Mouse (Mus musculus): ENCODE results near the gene Dhrs1. TPM values are rescaled to one million over a fixed set of nuclear protein-coding genes. Genes with fewer than 3 reads are reported as not detected.

Dhrs1 gene
- polyA plus RNA-seq, 1 experiment from 2014 or later = 48.8 TPM

DNA sequence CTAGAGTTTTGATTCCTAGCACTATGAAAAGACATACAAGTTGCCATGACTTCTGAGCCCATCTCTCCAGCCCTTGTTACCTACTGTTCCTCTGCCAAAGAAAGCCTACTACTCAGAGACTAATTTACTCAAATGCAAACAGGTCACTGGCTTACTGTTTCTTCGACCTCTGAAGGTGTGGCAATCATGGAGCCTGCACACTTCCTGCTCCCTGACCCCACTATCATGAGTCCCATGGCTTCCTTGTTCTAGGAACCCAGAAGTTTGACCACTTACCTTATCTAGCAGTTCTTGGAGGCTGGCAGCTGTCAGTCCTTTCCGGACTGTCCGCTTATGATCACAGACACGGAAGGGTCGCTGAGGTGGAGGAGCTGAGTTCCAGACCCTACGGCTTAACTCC lies 12.1 kb upstream of the Dhrs1 start:
- H3K27me3 ChIP-seq (replicated peaks; ENCODE audit: control insufficient read depth, insufficient read depth, low read length) = peaks cover 19% of the 10 kb centered on the region
- peaks cover 21% of the 10 kb centered on the region for H3K36me3 ChIP-seq (ENCODE audit: control insufficient read depth, insufficient read depth, low read length)
- H3K4me2 ChIP-seq = peak overlapping the region; percentile 57
- DNase-seq (ENCODE audit: low spot score) (no peak), ATAC-seq (replicated peaks; ENCODE audit: low FRiP score) (no peak)
- H3K4me3 ChIP-seq (ENCODE audit: low read depth, low read length) = peak overlapping the region; percentile 22
- peaks cover 17% of the 10 kb centered on the region for H3K4me1 ChIP-seq (replicated peaks; ENCODE audit: control insufficient read depth, insufficient read depth, low read length)
- H3K27ac ChIP-seq (ENCODE audit: low read depth, low read length) = peak overlapping the region; percentile 59
- H3K9me3 ChIP-seq (ENCODE audit: control insufficient read depth, low read length) = no peaks in the 10 kb centered on the region
- 35% methylated on average over 6 of the region's 6 CpGs for WGBS
- H3K9ac ChIP-seq (ENCODE audit: low read depth, low read length) = no peak overlapping the region

DNA sequence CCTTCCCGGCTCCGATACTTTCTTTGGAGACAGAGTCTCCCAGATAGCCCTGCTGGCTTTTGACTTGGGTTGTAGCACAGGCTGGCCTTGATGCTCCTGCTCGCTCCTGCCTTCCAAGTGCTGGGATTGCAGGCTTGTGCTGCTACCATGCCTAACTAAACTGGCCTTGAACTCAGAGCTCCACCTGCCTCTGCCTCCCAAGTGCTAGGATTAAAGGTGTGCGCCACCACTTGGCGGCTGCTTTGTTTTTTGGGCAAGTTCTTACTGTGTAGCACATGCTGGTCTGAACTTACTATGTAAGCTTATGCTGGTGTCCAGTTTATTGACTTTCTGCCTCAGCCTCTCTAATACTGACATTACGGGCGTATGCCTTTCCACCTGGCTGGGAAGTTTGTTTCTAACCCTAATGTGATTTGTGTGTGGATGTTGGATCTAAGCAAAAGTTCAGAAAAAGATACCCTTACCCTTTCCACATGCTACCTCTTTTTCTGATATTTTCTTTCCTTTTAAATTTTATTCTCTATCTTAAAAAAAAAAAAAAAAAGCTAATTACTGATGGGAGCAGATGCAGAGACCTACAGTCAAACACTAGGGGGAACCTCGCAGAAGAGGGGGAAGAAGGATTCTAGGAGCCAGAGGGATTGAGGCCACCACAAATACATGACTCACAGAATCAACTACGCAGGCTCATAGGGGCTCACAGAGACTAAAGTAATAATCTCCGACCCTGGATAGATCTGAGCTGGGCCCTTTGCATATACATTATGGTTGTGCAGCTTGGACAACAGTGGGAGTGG lies 1.8 kb upstream of the Dhrs1 start:
- Histone ChIP-seq H3K27me3 (replicated peaks; ENCODE audit: control insufficient read depth, insufficient read depth, low read length) (no peaks in the 10 kb centered on the region), H3K4me3 (ENCODE audit: low read depth, low read length) (peak overlapping the region; percentile 96), H3K27ac (ENCODE audit: low read depth, low read length) (no peak overlapping the region), H3K9me3 (ENCODE audit: control insufficient read depth, low read length) (no peaks in the 10 kb centered on the region), H3K4me1 (replicated peaks; ENCODE audit: control insufficient read depth, insufficient read depth, low read length) (peaks cover 19% of the 10 kb centered on the region), H3K4me2 (peak overlapping the region; percentile 98), H3K36me3 (ENCODE audit: control insufficient read depth, insufficient read depth, low read length) (peaks cover 28% of the 10 kb centered on the region), H3K9ac (ENCODE audit: low read depth, low read length) (peak overlapping the region; percentile 92; the same call in 1 of the 2 replicates)
- WGBS = 79% methylated on average over 10 of the region's 10 CpGs
- no peak for DNase-seq (ENCODE audit: low spot score)
- no peak for ATAC-seq (replicated peaks; ENCODE audit: low FRiP score)

DNA sequence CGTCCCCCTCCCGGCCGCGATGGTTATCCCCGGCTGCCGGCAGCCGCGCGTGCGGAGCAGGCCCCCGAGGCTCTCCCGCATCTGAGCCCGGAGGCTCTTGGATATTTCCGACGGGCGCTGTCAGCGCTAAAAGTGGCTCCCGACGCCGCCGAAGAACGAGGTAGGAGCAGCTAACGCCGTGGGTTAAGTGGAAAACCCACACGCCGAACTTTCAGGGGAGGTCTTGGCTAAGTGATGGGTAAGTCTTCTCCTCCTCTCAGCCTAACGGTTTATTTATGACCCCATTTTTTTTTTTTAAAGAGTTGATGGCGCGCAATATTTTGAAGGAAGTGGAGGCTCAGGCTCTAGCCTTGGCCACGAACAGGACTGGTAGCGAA lies 359 bp upstream of the Dhrs1 start:
- Histone ChIP-seq H3K4me1 (replicated peaks; ENCODE audit: control insufficient read depth, insufficient read depth, low read length) (peaks cover 19% of the 10 kb centered on the region), H3K9me3 (ENCODE audit: control insufficient read depth, low read length) (no peaks in the 10 kb centered on the region), H3K36me3 (ENCODE audit: control insufficient read depth, insufficient read depth, low read length) (peaks cover 16% of the 10 kb centered on the region), H3K9ac (ENCODE audit: low read depth, low read length) (peak overlapping the region; percentile 92), H3K4me3 (ENCODE audit: low read depth, low read length) (peak overlapping the region; percentile 96), H3K27ac (ENCODE audit: low read depth, low read length) (peak overlapping the region; percentile 73), H3K27me3 (replicated peaks; ENCODE audit: control insufficient read depth, insufficient read depth, low read length) (no peaks in the 10 kb centered on the region), H3K4me2 (peak overlapping the region; percentile 98)
- peak; percentile 58 for DNase-seq (ENCODE audit: low spot score)
- peak; percentile 2; the same call in 1 of the 2 replicates for ATAC-seq (replicated peaks; ENCODE audit: low FRiP score)
- WGBS = 1% methylated on average over 31 of the region's 31 CpGs

DNA sequence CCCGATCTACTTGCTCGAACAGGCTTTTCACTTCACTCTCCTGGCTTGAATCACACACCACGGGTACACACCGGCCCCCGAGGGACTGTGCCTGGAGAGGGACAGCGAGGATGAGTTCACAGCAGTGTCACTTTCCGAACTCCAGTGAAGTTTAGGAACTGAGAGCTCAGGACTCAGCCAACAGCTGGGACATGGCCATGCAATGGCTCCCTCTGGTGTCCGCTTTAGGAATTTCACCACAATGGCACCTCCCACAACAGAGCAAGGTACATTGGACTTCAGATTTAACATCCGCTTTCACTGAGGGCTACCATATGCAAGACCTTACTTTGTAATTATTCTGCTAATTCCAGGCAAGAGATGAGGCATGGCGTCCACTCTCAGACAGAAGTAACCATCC lies 1.8 kb downstream of the Dhrs1 start:
- H3K36me3 ChIP-seq (ENCODE audit: control insufficient read depth, insufficient read depth, low read length) = peaks cover 12% of the 10 kb centered on the region

DNA sequence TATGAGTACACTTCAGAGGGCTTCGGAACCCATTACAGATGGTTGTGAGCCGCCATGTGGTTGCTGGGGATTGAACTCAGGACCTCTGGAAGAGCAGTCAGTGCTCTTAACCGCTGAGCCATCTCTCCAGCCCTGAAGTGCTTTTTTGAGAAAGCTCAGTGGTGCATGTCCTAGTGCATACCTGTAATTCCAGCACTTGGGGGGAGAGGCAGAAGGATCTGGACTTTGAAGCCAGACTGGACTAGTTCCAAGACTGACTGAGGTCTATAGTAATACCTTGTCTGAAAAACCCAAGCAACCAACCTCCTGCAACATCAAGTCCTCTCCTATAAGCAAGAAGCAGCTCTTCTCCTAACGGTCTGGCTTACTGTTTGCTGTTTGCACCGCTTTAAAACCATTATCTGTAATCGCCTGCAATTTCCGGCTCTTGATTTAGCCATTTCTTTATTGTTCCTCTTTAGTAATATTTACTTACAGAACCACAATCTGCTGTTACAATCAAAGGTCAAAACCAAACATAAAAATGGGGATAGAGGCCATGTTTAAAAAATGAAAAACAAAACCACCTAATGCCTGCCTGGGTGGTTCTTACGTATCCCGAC lies 8.3 kb downstream of the Dhrs1 start:
- Histone ChIP-seq H3K4me2 (no peak overlapping the region), H3K9ac (ENCODE audit: low read depth, low read length) (no peak overlapping the region), H3K4me1 (replicated peaks; ENCODE audit: control insufficient read depth, insufficient read depth, low read length) (no peaks in the 10 kb centered on the region), H3K36me3 (ENCODE audit: control insufficient read depth, insufficient read depth, low read length) (peaks cover 14% of the 10 kb centered on the region; the same call in 1 of the 2 replicates), H3K9me3 (ENCODE audit: control insufficient read depth, low read length) (no peaks in the 10 kb centered on the region), H3K27ac (ENCODE audit: low read depth, low read length) (no peak overlapping the region), H3K27me3 (replicated peaks; ENCODE audit: control insufficient read depth, insufficient read depth, low read length) (no peaks in the 10 kb centered on the region), H3K4me3 (ENCODE audit: low read depth, low read length) (no peak overlapping the region)
- 83% methylated on average over 9 of the region's 9 CpGs for WGBS
- no peak for DNase-seq (ENCODE audit: low spot score)
- ATAC-seq (replicated peaks; ENCODE audit: low FRiP score) = no peak

More for the DNA sequence above, 1.8 kb downstream of the Dhrs1 start:
- Histone ChIP-seq H3K9me3 (ENCODE audit: control insufficient read depth, low read length) (no peaks in the 10 kb centered on the region), H3K27me3 (replicated peaks; ENCODE audit: control insufficient read depth, insufficient read depth, low read length) (no peaks in the 10 kb centered on the region), H3K27ac (ENCODE audit: low read depth, low read length) (no peak overlapping the region), H3K9ac (ENCODE audit: low read depth, low read length) (peak overlapping the region; percentile 44; the same call in 1 of the 2 replicates), H3K4me3 (ENCODE audit: low read depth, low read length) (no peak overlapping the region), H3K4me1 (replicated peaks; ENCODE audit: control insufficient read depth, insufficient read depth, low read length) (peaks cover 19% of the 10 kb centered on the region), H3K4me2 (peak overlapping the region; percentile 16)
- ATAC-seq (replicated peaks; ENCODE audit: low FRiP score) (peak; percentile 68), DNase-seq (ENCODE audit: low spot score) (peak; percentile 78)
- WGBS = 22% methylated on average over 10 of the region's 10 CpGs

DNA sequence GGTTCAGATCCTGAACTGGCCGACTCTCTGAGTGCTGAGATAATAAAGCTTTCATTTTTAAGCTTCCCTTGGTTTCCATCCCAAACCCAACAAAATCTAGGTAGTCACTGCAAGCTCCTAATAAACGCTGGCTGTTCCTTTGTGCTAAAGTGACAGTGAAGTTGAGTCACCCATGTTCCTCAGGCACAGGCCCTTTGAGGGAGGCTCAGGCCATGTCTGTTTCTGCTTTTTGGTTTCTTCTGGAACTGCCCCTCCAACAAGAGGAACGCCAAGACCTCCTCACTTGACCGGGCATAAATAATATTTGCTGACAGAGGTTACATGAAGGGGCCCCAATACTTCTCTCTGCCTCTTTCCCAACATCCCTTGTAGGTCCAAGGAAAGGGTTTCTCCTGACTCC lies 9.7 kb downstream of the Dhrs1 start:
- no peak overlapping the region for H3K9ac ChIP-seq (ENCODE audit: low read depth, low read length)
- H3K4me2 ChIP-seq = no peak overlapping the region
- no peaks in the 10 kb centered on the region for H3K27me3 ChIP-seq (replicated peaks; ENCODE audit: control insufficient read depth, insufficient read depth, low read length)
- no peak overlapping the region for H3K27ac ChIP-seq (ENCODE audit: low read depth, low read length)
- DNase-seq (ENCODE audit: low spot score) = no peak
- WGBS = 76% methylated on average over 4 of the region's 4 CpGs
- no peaks in the 10 kb centered on the region for H3K4me1 ChIP-seq (replicated peaks; ENCODE audit: control insufficient read depth, insufficient read depth, low read length)
- ATAC-seq (replicated peaks; ENCODE audit: low FRiP score) = no peak
- H3K9me3 ChIP-seq (ENCODE audit: control insufficient read depth, low read length) = no peaks in the 10 kb centered on the region
- H3K36me3 ChIP-seq (ENCODE audit: control insufficient read depth, insufficient read depth, low read length) = peaks cover 14% of the 10 kb centered on the region; the same call in 1 of the 2 replicates
- H3K4me3 ChIP-seq (ENCODE audit: low read depth, low read length) = no peak overlapping the region

DNA sequence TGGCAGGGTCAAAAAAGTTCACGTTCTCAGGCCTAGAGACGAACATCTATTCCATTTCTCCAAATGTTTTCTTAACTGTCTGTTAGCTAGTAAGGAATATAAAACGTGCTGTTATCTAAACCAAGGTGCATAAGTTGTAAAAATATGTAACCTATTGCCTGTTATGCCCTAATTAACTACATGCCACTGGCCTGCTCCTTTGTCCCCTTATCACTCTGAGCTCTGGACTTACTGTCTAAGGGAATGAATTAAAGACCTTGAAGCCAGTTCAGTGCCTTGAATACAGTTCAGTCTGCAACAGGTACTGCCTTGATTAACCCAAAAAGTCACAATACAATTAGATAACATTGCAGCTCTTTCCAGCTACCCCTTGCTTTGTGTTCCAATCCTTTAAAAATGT lies 10.2 kb downstream of the Dhrs1 start:
- no peak overlapping the region for H3K27ac ChIP-seq (ENCODE audit: low read depth, low read length)
- ATAC-seq (replicated peaks; ENCODE audit: low FRiP score) = no peak
- H3K9ac ChIP-seq (ENCODE audit: low read depth, low read length) = no peak overlapping the region
- WGBS = 55% methylated on average over 3 of the region's 3 CpGs
- DNase-seq (ENCODE audit: low spot score) = no peak
- no peaks in the 10 kb centered on the region for H3K4me1 ChIP-seq (replicated peaks; ENCODE audit: control insufficient read depth, insufficient read depth, low read length)
- peaks cover 14% of the 10 kb centered on the region; the same call in 1 of the 2 replicates for H3K36me3 ChIP-seq (ENCODE audit: control insufficient read depth, insufficient read depth, low read length)
- H3K4me2 ChIP-seq = no peak overlapping the region
- no peak overlapping the region for H3K4me3 ChIP-seq (ENCODE audit: low read depth, low read length)
- no peaks in the 10 kb centered on the region for H3K27me3 ChIP-seq (replicated peaks; ENCODE audit: control insufficient read depth, insufficient read depth, low read length)
- H3K9me3 ChIP-seq (ENCODE audit: control insufficient read depth, low read length) = no peaks in the 10 kb centered on the region

DNA sequence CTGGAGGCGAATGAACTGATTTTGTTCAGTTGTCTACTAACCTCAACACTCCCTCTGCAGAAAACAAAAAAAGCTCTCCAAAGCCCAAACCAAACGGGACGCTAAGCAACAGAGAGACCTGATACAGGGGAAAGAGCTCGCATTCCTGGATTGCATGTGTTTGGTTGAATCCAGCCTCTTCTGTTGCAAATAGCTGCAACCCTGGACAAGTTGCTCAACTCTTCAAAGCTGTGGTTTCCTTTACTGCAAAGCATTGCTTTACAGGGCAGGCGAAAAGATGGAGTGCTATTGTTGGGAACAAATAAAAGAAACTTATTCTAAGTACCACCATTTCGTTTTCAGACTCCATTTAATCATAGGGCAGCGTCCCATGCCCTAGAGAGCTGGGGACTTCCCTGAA lies 10.6 kb downstream of the Dhrs1 start:
- 73% methylated on average over 7 of the region's 7 CpGs for WGBS
- Histone ChIP-seq H3K4me2 (no peak overlapping the region), H3K36me3 (ENCODE audit: control insufficient read depth, insufficient read depth, low read length) (peaks cover 10% of the 10 kb centered on the region; the same call in 1 of the 2 replicates), H3K27me3 (replicated peaks; ENCODE audit: control insufficient read depth, insufficient read depth, low read length) (no peaks in the 10 kb centered on the region), H3K4me1 (replicated peaks; ENCODE audit: control insufficient read depth, insufficient read depth, low read length) (no peaks in the 10 kb centered on the region), H3K27ac (ENCODE audit: low read depth, low read length) (no peak overlapping the region), H3K9ac (ENCODE audit: low read depth, low read length) (no peak overlapping the region), H3K4me3 (ENCODE audit: low read depth, low read length) (no peak overlapping the region), H3K9me3 (ENCODE audit: control insufficient read depth, low read length) (no peaks in the 10 kb centered on the region)
- DNase-seq (ENCODE audit: low spot score) (no peak), ATAC-seq (replicated peaks; ENCODE audit: low FRiP score) (no peak)
